Mouse (Mus musculus): ENCODE results near the gene Tra2b.

DNA sequence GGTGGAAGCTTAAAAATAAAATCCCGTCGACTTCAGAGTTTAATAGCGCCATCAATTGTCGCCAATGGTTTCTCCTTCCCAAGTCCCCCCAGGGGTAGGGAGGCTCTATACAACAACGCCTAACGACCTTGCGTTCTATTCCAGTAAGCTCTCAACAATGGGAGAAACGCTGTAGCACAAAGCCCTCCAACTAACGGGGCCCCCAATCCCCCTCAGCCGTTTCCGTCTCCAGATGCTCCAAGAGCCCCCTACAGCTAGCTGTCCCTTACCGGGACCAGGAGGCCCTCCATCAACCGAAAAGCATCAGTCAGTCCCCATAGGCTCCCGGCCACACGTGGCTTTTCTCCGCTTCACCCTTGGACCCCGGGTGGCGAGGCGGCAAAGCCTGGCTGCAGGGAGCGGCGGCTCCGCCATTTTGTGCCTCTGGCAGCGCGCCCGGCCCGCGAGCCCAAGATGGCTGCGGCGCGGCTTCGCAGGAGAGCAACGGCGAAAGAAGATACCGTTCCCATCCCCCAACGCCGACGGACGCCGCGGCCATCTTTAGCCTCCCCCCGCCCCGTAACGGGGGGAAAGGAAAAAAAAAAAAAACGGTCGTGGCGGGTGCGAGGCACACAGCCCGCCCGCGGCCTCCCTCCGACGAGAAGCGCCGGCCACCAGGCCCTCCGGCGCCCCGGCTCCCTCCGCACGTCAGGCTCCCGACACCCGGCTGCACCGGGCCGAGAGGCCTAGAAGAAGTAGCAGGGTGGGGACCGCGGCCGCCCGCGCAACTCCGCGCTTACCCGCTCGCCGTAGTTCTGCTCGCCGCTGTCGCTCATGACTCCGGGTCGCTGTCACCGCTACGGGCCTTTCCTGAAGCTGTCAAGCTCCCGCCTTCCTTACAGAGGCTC, 600 bp downstream of the Tra2b start:
- TF ChIP-seq CTCF (IDR thresholded peaks at IDR 0.05): no peak
- TF ChIP-seq POLR2A (IDR thresholded peaks at IDR 0.05; ENCODE audit: insufficient read depth, low read depth, low read length): no peak

All from heart, adult 2 months (tissue).